Mouse (Mus musculus) monocyte, adult 5-6 weeks (primary cell): ENCODE measurements around the gene Ripply2. TPM values are rescaled to one million over a fixed set of nuclear protein-coding genes. Genes with fewer than 3 reads are reported as not detected.

Experiments used
- ATAC-seq: fragments of 153-309, 156-312 bp; replicated peaks from 2 replicates; pipeline ENCODE4 v1.8.0; 2017; ENCODE audit warnings: mild to moderate bottlenecking; ENCODE audit not compliant: low TSS enrichment, insufficient number of reproducible peaks, severe bottlenecking, poor library complexity, low FRiP score
- total RNA-seq: library from RNA; stranded (forward); fragments of 200-1000, 200-491, 200-594 nt; gene quantifications from 3 replicates; pipeline ENCODE4 v1.2.3, GENCODE M21; 2017

Gene Ripply2
- total RNA-seq, 1 experiment from 2014 or later = not detected

DNA sequence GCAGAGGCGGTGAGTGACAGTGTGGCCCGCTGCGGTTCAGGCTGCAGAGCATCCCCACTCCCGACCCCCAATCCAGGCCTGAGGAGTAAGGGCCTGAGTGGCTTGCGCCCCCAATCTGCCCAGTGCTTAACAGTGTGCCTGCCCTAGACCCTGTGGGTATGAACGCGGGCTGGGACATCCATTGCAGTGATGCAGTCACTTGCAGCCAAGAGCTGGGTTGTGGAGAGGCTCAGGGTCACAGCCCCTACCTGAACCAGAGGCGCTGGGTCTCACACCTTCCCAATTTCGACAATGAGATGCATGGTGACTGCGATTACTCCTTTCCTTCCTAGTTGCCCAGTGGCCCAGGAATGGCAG lies 579 bp downstream of the Ripply2 start:
- ATAC-seq = 0 out of 2 replicates have a peak, but pooled peaks have one; percentile 29

DNA sequence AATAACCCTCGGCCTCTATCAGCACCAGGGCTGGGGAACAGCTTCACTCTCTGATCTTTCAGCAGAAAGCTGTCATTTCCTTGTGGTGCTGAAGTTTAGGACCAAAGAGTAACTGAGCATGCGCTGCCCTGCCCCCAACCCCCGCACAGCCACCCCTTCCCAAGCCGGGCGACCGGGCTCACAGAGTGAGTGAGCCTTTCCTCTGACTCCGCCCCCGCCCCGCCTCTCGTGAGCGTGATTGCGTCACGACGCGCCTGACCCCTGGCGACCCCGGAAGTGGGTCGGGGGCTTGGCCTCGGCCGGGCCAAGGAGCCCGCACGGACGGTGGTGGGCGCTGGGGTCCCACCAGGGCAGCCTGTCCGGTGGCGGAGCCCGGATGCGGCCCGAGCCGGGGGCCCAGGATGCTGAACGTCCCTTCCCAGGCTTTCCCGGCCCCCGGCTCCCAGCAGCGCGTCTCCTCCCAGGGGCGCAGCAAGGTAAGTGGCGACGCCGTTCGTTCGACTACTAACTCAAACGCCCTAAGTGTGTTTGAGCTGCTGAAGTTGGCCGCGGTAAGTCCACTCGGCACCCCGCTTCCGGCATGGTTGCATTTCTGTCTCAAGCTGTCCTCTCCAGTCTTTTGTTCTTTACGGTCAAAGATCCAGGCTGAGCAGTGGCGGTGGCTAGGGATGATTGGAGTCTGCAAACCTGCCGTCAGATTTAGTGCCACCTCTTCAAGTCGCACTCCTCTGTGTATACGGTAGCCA lies 6.6 kb downstream of the Ripply2 start, which contains the start of gene Cyb5r4:
Cyb5r4 (plus strand) TSS at position 237 of the 746 bp plus-strand sequence.
- ATAC-seq = peak; percentile 90

DNA sequence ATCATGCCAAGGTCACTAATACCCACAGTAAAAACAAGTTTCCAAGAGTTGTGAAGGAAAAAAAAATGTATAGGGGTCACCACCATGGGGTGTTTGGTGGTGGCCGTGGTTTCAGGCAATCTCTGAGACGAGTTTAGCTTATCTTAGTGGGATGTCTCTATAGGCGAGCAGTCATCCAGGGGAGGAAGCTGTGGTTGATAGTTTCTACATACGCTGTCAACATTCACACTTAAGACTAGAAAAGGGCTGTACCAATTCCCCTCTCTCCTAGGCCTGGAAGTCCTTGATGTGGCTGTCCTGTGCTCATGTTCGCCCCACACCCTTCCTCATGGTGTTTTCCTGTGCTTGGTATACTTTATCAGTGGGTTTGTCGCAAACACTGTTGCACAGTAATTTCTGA lies 10.4 kb downstream of the Ripply2 start:
- peak; percentile 45 for ATAC-seq

DNA sequence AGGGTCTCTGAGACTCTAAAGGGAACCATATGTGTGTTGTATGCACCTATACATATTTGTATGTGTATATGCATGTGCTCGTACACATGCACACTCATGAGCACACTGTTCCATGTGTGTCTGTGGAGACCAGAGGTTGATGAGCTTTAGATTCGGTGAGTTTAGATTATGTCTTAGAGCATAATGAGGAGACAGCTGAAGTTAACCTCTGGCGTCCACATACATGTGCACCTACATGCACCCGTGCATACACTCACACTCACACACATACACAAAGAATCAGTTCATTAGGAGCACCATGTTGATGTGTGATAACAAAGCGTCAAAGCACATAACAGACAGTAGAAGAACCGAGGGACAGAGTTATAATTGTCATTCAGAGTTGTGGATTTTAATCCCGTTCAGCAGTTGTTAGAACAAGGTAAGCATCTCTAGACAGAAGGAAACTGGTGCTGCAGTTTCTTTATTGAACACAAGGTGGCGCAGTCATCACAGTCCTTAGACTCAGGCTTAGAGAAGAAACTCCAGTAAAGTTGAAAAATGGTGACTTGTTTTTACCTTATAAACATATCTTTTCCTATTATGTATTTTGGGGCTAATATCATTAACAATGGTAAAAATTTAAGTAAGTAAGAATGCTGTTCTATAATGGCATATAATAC lies 12.2 kb downstream of the Ripply2 start:
- peak; percentile 51; the same call in 1 of the 2 replicates for ATAC-seq

DNA sequence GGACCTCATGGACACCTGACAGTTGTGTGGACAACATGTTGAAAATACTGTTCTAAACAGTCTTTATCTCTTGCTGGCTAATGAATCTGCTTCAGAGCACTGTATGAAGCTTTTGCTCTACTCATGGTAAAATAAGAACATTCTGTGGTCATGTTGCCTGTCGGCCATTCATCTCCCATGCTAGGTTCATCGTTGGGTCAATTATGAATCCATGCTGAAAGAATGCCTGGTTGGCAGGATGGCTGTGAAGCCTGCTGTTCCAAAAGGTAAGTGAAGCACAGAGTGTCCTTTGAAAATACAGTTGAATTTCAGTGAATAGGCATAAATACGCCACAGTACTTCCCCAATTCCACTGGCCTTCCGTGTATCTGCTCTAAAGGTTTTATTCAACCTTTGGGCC lies 16.9 kb downstream of the Ripply2 start:
- ATAC-seq = no peak

DNA sequence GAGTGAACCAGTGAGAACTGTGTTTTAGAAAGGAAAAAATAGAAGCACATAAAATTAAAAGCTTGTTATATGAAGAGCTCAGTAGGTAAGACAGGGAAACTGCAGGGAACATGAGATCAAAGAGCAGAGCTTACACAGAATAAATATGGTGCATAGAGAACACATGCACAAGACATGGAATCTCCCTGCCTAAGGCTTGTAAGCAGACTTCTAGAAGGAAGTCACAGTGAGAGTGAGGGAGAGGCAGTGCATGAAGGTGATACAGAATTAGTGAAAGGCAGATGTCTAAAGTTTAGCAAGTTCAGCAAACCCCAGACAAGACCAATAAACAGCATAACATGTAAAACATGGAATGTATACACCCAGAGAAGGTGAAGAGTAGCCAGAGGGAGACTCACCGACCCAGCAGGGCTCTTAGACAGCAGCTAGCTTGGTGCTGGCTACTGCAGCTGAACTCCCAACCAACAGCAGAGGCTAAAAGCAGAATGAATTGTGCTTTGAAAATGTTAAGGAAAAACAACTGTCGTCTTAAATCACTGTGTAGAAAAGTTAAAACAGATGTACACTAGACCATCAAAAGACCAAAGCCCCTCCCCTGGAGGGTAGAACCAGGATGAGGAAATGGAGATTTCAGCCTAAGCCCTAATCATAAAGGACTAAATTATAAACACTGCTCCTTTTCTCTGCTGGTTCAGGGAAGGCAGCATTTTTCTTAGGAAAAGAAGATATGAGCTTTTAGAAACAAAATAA lies 19.7 kb downstream of the Ripply2 start:
- no peak for ATAC-seq

DNA sequence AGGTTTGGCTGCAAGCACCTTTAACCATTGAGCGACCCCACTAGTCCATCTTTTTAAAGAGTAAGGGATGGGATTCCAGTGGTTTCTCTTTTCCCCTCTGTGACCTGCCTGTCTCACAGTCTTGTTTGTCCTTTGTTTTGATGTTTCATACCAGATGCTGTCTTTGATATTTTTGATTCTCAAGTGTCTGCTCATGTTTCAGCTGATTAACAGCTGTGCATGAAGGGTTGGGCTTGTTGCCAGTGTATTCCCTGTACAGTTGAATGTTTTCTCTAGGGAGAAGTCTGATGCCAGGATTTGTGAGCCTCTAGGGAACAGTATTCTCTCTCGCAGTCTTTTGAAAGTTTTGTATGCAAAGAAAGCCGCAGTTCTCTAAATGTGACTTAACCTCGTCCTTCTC lies 34.1 kb downstream of the Ripply2 start:
- ATAC-seq = no peak

DNA sequence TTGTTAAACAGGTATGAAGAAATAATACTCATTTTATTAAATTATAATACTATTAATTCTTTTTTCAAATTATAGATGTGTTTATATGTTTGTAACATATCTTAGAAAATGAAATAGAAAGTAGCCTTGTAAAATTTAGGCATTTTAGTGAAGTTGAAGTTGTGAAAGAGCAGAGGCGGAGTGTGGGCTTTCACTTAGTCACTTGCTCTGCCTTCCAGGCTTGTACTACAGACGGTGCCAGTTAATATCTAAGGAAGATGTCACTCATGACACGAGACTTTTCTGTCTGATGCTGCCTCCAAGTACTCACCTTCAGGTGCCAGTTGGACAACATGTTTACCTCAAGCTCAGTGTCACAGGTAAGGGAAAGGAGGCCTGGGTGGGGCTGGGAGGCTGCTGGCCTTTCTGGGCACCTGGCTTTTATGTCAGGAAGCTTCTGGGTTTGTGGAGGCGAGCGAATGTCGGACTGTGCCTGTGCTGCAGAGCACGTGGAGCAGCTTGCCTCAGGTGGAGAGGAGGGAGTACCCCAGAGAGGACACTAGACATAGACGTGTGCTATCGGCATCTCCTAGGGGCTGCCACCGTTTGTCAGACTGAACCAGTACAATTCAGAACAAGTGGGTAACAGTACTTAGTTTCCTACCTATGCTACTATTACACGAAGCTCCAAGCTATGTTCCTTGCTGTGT lies 40.4 kb downstream of the Ripply2 start:
- ATAC-seq = no peak

DNA sequence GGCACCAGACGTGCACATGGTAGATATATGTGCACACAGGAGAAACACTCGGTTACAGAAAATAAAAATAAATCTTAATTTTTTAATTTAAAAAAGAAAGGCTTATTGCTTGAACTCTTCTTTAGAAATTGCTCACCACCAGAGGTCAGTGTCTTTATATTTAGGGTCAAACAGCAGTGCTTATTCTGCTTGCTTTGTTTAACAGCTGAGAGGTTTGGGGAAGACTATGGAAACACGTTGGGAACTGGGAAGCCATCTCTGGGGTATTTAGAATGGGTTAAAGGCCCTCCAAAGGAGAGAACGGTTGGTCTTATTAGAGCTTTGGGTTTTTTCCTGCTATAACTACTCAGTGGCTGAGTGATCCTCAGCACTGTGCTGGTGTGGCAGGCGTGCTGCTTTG lies 47.0 kb downstream of the Ripply2 start:
- ATAC-seq = no peak

DNA sequence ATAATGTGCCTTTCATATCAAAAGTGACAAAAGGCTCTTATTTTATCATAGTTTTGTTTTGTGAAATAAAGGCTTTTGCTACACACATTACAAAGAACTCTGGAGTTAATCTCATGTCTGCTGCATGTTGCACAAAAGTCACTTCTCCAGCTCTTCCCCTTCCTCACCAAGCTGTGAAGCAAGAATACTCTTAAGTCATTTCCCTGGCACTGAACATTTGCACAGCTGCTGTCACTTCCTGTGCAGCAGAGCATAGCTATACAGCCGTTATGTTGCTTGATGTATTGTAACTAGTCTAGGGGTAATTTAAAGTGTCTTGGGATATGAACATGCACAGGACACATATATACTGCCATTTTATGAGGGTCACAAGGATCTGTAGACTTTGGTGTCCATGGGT lies 52.8 kb downstream of the Ripply2 start:
- no peak for ATAC-seq

Other genes starting within 250 kb of the Ripply2 start
- not detected in 3 replicates for gene Snap91, start 134.9 kb upstream of the Ripply2 start, total RNA-seq
- 132 to 205 TPM (median 190 TPM) in 3 replicates for gene Cyb5r4, start 6.5 kb downstream of the Ripply2 start, total RNA-seq
- gene Mrap2, start 128.8 kb downstream of the Ripply2 start, total RNA-seq = not detected in 3 replicates
- 4.7 to 14.4 TPM (median 13.0 TPM) in 3 replicates for gene Cep162, start 240.0 kb downstream of the Ripply2 start, total RNA-seq